Mouse (Mus musculus): ENCODE measurements at regions not wholly inside any gene's neighbourhood (a gene's known extent, or its start where the extent isn't known, plus 50 kb on each side); places are given as distances from the start of the nearest gene placed in this dataset.

- Histone ChIP-seq H3K9me3 (ENCODE audit: control insufficient read depth, low read length) (no peaks in the 10 kb centered on the region), H3K27ac (replicated peaks; ENCODE audit: low read depth, low read length) (no peak overlapping the region), H3K4me3 (replicated peaks; ENCODE audit: low read length) (no peak overlapping the region), H3K4me1 (ENCODE audit: control insufficient read depth, insufficient read depth, low read length) (no peaks in the 10 kb centered on the region), H3K4me2 (replicated peaks; ENCODE audit: low read depth, low read length, severe bottlenecking) (no peak overlapping the region), H3K27me3 (ENCODE audit: control insufficient read depth, insufficient read depth, low read length) (no peaks in the 10 kb centered on the region), H3K9ac (ENCODE audit: low read depth, low read length, severe bottlenecking) (no peak overlapping the region), H3K36me3 (ENCODE audit: control insufficient read depth, insufficient read depth, low read length) (no peaks in the 10 kb centered on the region)
- no peak for ATAC-seq (ENCODE audit: low FRiP score, low read depth)
- WGBS: 85% methylated on average over 2 of the region's 2 CpGs
- TF ChIP-seq POLR2A (IDR thresholded peaks at IDR 0.05; ENCODE audit: borderline replicate concordance, extremely low read depth, insufficient read depth, insufficient read length): no peak
- DNase-seq (ENCODE audit: low spot score): no peak
Observed at GRCm38 (mm10) chr3:138624128-138624527, 98.1 kb downstream of the Eif4e start.

GRCm38 (mm10) chr3:138626230-138626629 lies 100.3 kb downstream of the Eif4e start:
- DNase-seq (ENCODE audit: low spot score) (no peak), ATAC-seq (ENCODE audit: low FRiP score, low read depth) (no peak)
- H3K9me3 ChIP-seq (ENCODE audit: control insufficient read depth, low read length): no peaks in the 10 kb centered on the region
- no peak overlapping the region for H3K4me2 ChIP-seq (replicated peaks; ENCODE audit: low read depth, low read length, severe bottlenecking)
- H3K27me3 ChIP-seq (ENCODE audit: control insufficient read depth, insufficient read depth, low read length): no peaks in the 10 kb centered on the region
- H3K36me3 ChIP-seq (ENCODE audit: control insufficient read depth, insufficient read depth, low read length): no peaks in the 10 kb centered on the region
- no peak for TF ChIP-seq POLR2A (IDR thresholded peaks at IDR 0.05; ENCODE audit: borderline replicate concordance, extremely low read depth, insufficient read depth, insufficient read length)
- no peaks in the 10 kb centered on the region for H3K4me1 ChIP-seq (ENCODE audit: control insufficient read depth, insufficient read depth, low read length)
- no peak overlapping the region for H3K27ac ChIP-seq (replicated peaks; ENCODE audit: low read depth, low read length)
- WGBS: 84% methylated on average over 4 of the region's 4 CpGs
- no peak overlapping the region for H3K4me3 ChIP-seq (replicated peaks; ENCODE audit: low read length)
- H3K9ac ChIP-seq (ENCODE audit: low read depth, low read length, severe bottlenecking): no peak overlapping the region

- H3K27me3 ChIP-seq (ENCODE audit: control insufficient read depth, insufficient read depth, low read length): no peaks in the 10 kb centered on the region
- H3K4me1 ChIP-seq (ENCODE audit: control insufficient read depth, insufficient read depth, low read length): no peaks in the 10 kb centered on the region
- 86% methylated on average over 13 of the region's 13 CpGs for WGBS
- no peaks in the 10 kb centered on the region for H3K9me3 ChIP-seq (ENCODE audit: control insufficient read depth, low read length)
- H3K4me2 ChIP-seq (replicated peaks; ENCODE audit: low read depth, low read length, severe bottlenecking): no peak overlapping the region
- H3K4me3 ChIP-seq (replicated peaks; ENCODE audit: low read length): no peak overlapping the region
- no peak for TF ChIP-seq POLR2A (IDR thresholded peaks at IDR 0.05; ENCODE audit: borderline replicate concordance, extremely low read depth, insufficient read depth, insufficient read length)
- H3K9ac ChIP-seq (ENCODE audit: low read depth, low read length, severe bottlenecking): no peak overlapping the region
- H3K36me3 ChIP-seq (ENCODE audit: control insufficient read depth, insufficient read depth, low read length): no peaks in the 10 kb centered on the region
- no peak for DNase-seq (ENCODE audit: low spot score)
- H3K27ac ChIP-seq (replicated peaks; ENCODE audit: low read depth, low read length): no peak overlapping the region
- no peak for ATAC-seq (ENCODE audit: low FRiP score, low read depth)
Observed at GRCm38 (mm10) chr3:138630231-138630630, 104.3 kb downstream of the Eif4e start.

- no peaks in the 10 kb centered on the region for H3K4me1 ChIP-seq (ENCODE audit: control insufficient read depth, insufficient read depth, low read length)
- H3K27ac ChIP-seq (replicated peaks; ENCODE audit: low read depth, low read length): no peak overlapping the region
- no peak overlapping the region for H3K4me2 ChIP-seq (replicated peaks; ENCODE audit: low read depth, low read length, severe bottlenecking)
- ATAC-seq (ENCODE audit: low FRiP score, low read depth) (no peak), DNase-seq (ENCODE audit: low spot score) (no peak)
- H3K9me3 ChIP-seq (ENCODE audit: control insufficient read depth, low read length): no peaks in the 10 kb centered on the region
- no peaks in the 10 kb centered on the region for H3K27me3 ChIP-seq (ENCODE audit: control insufficient read depth, insufficient read depth, low read length)
- no peak for TF ChIP-seq POLR2A (IDR thresholded peaks at IDR 0.05; ENCODE audit: borderline replicate concordance, extremely low read depth, insufficient read depth, insufficient read length)
- 40% methylated on average over 2 of the region's 2 CpGs for WGBS
- H3K36me3 ChIP-seq (ENCODE audit: control insufficient read depth, insufficient read depth, low read length): no peaks in the 10 kb centered on the region
- no peak overlapping the region for H3K4me3 ChIP-seq (replicated peaks; ENCODE audit: low read length)
- no peak overlapping the region for H3K9ac ChIP-seq (ENCODE audit: low read depth, low read length, severe bottlenecking)
Observed at GRCm38 (mm10) chr3:138632086-138632485, 106.1 kb downstream of the Eif4e start.

- TF ChIP-seq POLR2A (IDR thresholded peaks at IDR 0.05; ENCODE audit: borderline replicate concordance, extremely low read depth, insufficient read depth, insufficient read length): no peak
- Histone ChIP-seq H3K27me3 (ENCODE audit: control insufficient read depth, insufficient read depth, low read length) (no peaks in the 10 kb centered on the region), H3K4me1 (ENCODE audit: control insufficient read depth, insufficient read depth, low read length) (peaks cover 16% of the 10 kb centered on the region), H3K27ac (replicated peaks; ENCODE audit: low read depth, low read length) (no peak overlapping the region), H3K4me3 (replicated peaks; ENCODE audit: low read length) (no peak overlapping the region), H3K36me3 (ENCODE audit: control insufficient read depth, insufficient read depth, low read length) (no peaks in the 10 kb centered on the region), H3K9me3 (ENCODE audit: control insufficient read depth, low read length) (no peaks in the 10 kb centered on the region), H3K9ac (ENCODE audit: low read depth, low read length, severe bottlenecking) (no peak overlapping the region), H3K4me2 (replicated peaks; ENCODE audit: low read depth, low read length, severe bottlenecking) (no peak overlapping the region)
- no peak for DNase-seq (ENCODE audit: low spot score)
- ATAC-seq (ENCODE audit: low FRiP score, low read depth): no peak
- WGBS: 95% methylated on average over 1 of the region's 1 CpGs
Observed at GRCm38 (mm10) chr3:138642026-138642425, 100.0 kb upstream of the Tspan5 start.

GRCm38 (mm10) chr3:138643951-138644285 lies 98.1 kb upstream of the Tspan5 start:
- WGBS: 17% methylated on average over 15 of the region's 15 CpGs
- no peak for TF ChIP-seq POLR2A (IDR thresholded peaks at IDR 0.05; ENCODE audit: borderline replicate concordance, extremely low read depth, insufficient read depth, insufficient read length)
- Histone ChIP-seq H3K4me3 (replicated peaks; ENCODE audit: low read length) (peak overlapping the region; percentile 25), H3K36me3 (ENCODE audit: control insufficient read depth, insufficient read depth, low read length) (no peaks in the 10 kb centered on the region), H3K4me2 (replicated peaks; ENCODE audit: low read depth, low read length, severe bottlenecking) (peak overlapping the region; percentile 52), H3K9me3 (ENCODE audit: control insufficient read depth, low read length) (no peaks in the 10 kb centered on the region), H3K4me1 (ENCODE audit: control insufficient read depth, insufficient read depth, low read length) (peaks cover 16% of the 10 kb centered on the region), H3K27me3 (ENCODE audit: control insufficient read depth, insufficient read depth, low read length) (no peaks in the 10 kb centered on the region), H3K9ac (ENCODE audit: low read depth, low read length, severe bottlenecking) (peak overlapping the region; percentile 43), H3K27ac (replicated peaks; ENCODE audit: low read depth, low read length) (peak overlapping the region; percentile 55; the same call in 1 of the 2 replicates)
- DNase-seq (ENCODE audit: low spot score) (no peak), ATAC-seq (ENCODE audit: low FRiP score, low read depth) (no peak)

Data from limb, embryonic 14.5 days (tissue).